Mouse (Mus musculus) forelimb bud, embryonic 11.5 days (tissue): ENCODE data around the gene Zfhx3.

ENCODE experiments used
- DNase-seq: peaks from one replicate; pipeline ENCODE4 v3.0.0-alpha.2; 2012; ENCODE audit warnings: low read depth, low spot score

Zfhx3 gene

GRCm38 (mm10) chr8:108984904-108985303, 1042.5 kb downstream of the Zfhx3 start:
- no peak for DNase-seq

DNA sequence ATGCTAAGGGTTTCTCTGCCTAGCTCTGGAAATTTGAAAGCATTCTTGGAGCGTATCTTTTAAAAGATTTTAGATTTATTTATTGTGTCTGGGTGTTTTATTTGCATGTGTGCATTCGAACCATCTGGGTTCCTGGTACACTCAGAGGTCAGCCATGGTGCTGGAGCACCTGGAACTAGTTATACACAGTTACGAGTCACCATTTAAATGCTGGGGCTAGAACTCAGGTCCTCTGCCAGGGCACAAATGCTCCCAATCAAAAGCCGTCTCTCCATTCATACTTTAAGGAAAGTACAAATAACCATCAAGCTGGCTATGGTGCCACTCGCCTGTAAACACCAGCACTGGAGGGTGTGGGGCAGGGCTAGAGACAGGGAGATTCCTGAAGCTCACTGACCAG, 1047.4 kb downstream of the Zfhx3 start:
- DNase-seq, result peak; percentile 49

DNA sequence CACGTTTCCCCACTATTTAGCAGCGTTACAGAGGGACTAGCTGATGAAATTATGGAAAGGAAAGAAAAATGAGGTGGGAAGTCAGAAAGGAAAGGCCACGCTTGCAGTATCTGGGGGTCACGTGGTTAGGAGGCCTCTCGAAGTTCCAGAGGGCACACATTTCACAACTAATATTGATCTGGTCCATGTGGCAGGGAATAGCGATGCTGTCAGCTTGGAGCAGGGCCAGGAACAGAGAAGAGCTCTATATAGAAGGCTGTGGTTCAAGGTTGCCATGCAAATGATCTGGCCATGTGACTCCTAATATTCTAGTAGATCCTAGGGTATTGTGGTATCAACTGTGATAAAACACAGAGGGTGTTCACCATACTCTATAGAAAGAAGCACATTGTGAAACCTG, 1048.1 kb downstream of the Zfhx3 start:
- DNase-seq, result peak; percentile 41

GRCm38 (mm10) chr8:108991395-108991794, 1049.0 kb downstream of the Zfhx3 start:
- no peak for DNase-seq

- DNase-seq, result no peak
Measured at GRCm38 (mm10) chr8:108993718-108994117, 1051.3 kb downstream of the Zfhx3 start.

- no peak for DNase-seq
Measured at GRCm38 (mm10) chr8:108994187-108994586, 1051.7 kb downstream of the Zfhx3 start.

DNA sequence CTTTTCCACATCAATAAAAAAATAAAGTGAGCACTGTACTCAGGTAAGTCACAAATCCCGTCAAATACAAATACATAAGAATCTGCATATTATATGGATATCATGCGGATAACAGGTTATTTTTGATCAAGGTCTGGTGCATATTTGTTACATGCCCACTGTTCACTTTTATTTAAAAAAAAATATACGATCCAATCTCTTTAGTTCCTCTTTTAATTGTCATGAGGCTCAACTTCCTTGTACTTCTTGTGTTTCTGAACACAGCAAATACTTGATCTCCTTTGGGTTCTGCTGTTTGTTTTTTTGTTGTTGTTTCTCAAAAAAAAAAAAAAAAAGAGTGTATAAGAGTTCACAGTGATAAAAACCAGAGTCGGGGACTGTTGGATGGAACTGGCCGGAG, 1052.4 kb downstream of the Zfhx3 start:
- no peak for DNase-seq

GRCm38 (mm10) chr8:108997334-108997733, 1054.9 kb downstream of the Zfhx3 start:
- no peak for DNase-seq

DNA sequence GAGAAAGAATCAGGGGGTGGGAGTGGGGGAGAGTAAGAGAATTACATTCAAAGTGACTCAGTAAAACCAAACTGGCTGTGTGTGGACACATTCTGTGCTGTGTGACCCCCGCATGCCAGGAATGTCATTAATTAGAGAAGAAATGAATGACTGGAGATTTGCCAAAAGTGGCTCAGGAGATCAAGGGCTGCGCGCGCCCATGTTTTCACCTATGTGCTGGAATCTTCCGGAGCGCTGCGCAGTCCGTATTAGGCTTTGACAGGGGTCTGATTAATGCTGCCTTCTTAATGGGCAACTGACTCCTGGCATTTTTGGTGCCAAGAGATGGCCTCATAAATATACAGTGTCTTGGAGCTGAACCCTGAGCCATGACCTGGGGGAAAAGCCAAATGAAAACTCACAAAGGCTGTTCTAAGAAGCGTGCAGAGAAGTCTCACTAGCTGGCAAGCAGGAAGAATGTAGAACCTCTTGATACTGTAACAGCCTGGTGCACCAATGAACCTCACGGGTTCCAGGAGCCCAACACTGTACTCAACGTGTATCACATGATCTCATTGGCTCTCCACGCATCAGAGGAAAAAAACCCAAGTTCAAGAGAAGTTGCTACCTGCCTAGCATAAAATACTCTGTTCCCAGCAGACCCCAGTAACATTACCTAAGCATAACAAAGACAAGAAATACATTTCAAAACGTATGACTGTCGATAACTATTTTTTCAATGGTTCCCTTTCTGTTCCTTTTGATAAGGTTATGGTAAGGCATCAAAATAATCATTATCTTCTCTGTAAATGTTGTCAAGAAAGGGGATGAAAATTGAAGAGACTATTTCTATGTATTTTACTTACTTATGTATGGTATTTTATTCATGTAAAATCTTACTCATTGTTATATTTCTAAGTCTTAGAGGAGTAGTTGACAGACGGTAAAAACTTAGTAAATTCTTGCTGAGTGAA, 1057.1 kb downstream of the Zfhx3 start:
- peak; percentile 42 for DNase-seq

- no peak for DNase-seq
Measured at GRCm38 (mm10) chr8:109001031-109001430, 1058.6 kb downstream of the Zfhx3 start.

GRCm38 (mm10) chr8:109001923-109002322, 1059.5 kb downstream of the Zfhx3 start:
- DNase-seq, result no peak

DNA sequence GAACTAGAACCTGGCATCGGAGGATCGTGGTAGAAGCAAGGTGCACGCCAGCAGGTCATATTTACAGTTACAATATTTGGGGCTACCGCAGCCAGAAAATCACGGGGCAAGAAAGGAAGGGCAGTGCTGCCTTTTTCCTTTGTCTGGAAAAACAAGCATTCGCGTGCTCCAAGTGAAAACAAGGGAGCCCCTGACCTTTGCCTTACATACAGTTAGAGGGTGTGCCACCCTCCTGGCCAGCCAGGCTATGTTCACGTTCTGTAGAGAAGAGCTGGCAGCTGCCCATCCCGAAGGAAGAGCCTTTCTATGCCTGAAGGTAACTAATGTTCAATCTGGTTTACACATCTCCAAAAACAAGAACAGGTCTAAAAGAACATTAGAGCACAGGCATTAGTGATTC, 1064.5 kb downstream of the Zfhx3 start:
- DNase-seq, result no peak
